Mouse (Mus musculus): Measurements from ENCODE around the gene Neu3. TPM values are rescaled to one million over a fixed set of nuclear protein-coding genes. Genes with fewer than 3 reads are reported as not detected.

Neu3 gene
- total and polyA plus RNA-seq, 3 experiments: 6.6 to 9.0 (median 7.2) TPM

- Histone ChIP-seq H3K27me3 (ENCODE audit: insufficient read depth, low read length) (0 out of 2 replicates have a peak, but pooled peaks cover 3% of the 10 kb centered on the region), H3K36me3 (replicated peaks) (no peaks in the 10 kb centered on the region), H3K4me1 (ENCODE audit: insufficient read depth, low read depth, low read length) (peaks cover 5% of the 10 kb centered on the region; the same call in 1 of the 2 replicates), H3K9me3 (replicated peaks) (no peaks in the 10 kb centered on the region), H3K4me3 (ENCODE audit: low read depth, low read length) (no peak overlapping the region)
- TF ChIP-seq GATA2 (IDR thresholded peaks at IDR 0.05; ENCODE audit: borderline replicate concordance, low read depth, low read length) (no peak), POLR2AphosphoS5 (IDR thresholded peaks at IDR 0.05; ENCODE audit: insufficient replicate concordance, low read depth, low read length) (no peak), TAL1 (conservative IDR thresholded peaks at IDR 0.05; ENCODE audit: low read depth, low read length) (no peak), CTCF (IDR thresholded peaks at IDR 0.05; ENCODE audit: low read depth, low read length) (no peak), GATA1 (IDR thresholded peaks at IDR 0.05; ENCODE audit: borderline replicate concordance, low read length) (no peak)
- ATAC-seq (ENCODE audit: extremely low read depth, insufficient number of reproducible peaks, low FRiP score, poor library complexity, severe bottlenecking) (no peak), DNase-seq (ENCODE audit: low spot score) (no peak)
Measured at GRCm38 (mm10) chr7:99781916-99782315, 46.3 kb downstream of the Neu3 start.

GRCm38 (mm10) chr7:99781385-99781784 is 46.8 kb downstream of the Neu3 start:
- H3K4me1 ChIP-seq (ENCODE audit: insufficient read depth, low read depth, low read length): peaks cover 5% of the 10 kb centered on the region; the same call in 1 of the 2 replicates
- ATAC-seq (ENCODE audit: extremely low read depth, insufficient number of reproducible peaks, low FRiP score, poor library complexity, severe bottlenecking): no peak

GRCm38 (mm10) chr7:99763207-99763606 is 65.0 kb downstream of the Neu3 start, which contains the start of gene Olfr521:
Olfr521 (plus strand) TSS chr7:99763507.
- Histone ChIP-seq H3K4me1 (ENCODE audit: insufficient read depth, low read depth, low read length) (no peaks in the 10 kb centered on the region), H3K4me3 (ENCODE audit: low read depth, low read length) (no peak within 1 kb of the TSS), H3K9me3 (replicated peaks) (peaks cover 12% of the 10 kb centered on the region), H3K36me3 (replicated peaks) (no peaks in the 10 kb centered on the region), H3K27me3 (ENCODE audit: insufficient read depth, low read length) (peaks cover 12% of the 10 kb centered on the region)
- ATAC-seq (ENCODE audit: extremely low read depth, insufficient number of reproducible peaks, low FRiP score, poor library complexity, severe bottlenecking): no peak
- TF ChIP-seq GATA2 (IDR thresholded peaks at IDR 0.05; ENCODE audit: borderline replicate concordance, low read depth, low read length): no peak
- TF ChIP-seq CTCF (IDR thresholded peaks at IDR 0.05; ENCODE audit: low read depth, low read length): no peak
- no peak for TF ChIP-seq POLR2AphosphoS5 (IDR thresholded peaks at IDR 0.05; ENCODE audit: insufficient replicate concordance, low read depth, low read length)
- no peak for TF ChIP-seq TAL1 (conservative IDR thresholded peaks at IDR 0.05; ENCODE audit: low read depth, low read length)
- no peak for TF ChIP-seq GATA1 (IDR thresholded peaks at IDR 0.05; ENCODE audit: borderline replicate concordance, low read length)
- no peak for DNase-seq (ENCODE audit: low spot score)

More at GRCm38 (mm10) chr7:99781385-99781784, 46.8 kb downstream of the Neu3 start:
- H3K36me3 ChIP-seq (replicated peaks): no peaks in the 10 kb centered on the region
- no peak for TF ChIP-seq CTCF (IDR thresholded peaks at IDR 0.05; ENCODE audit: low read depth, low read length)
- no peak for TF ChIP-seq POLR2AphosphoS5 (IDR thresholded peaks at IDR 0.05; ENCODE audit: insufficient replicate concordance, low read depth, low read length)
- no peak for TF ChIP-seq GATA2 (IDR thresholded peaks at IDR 0.05; ENCODE audit: borderline replicate concordance, low read depth, low read length)
- no peak for TF ChIP-seq GATA1 (IDR thresholded peaks at IDR 0.05; ENCODE audit: borderline replicate concordance, low read length)
- no peak for TF ChIP-seq TAL1 (conservative IDR thresholded peaks at IDR 0.05; ENCODE audit: low read depth, low read length)
- no peak overlapping the region for H3K4me3 ChIP-seq (ENCODE audit: low read depth, low read length)
- no peaks in the 10 kb centered on the region for H3K9me3 ChIP-seq (replicated peaks)
- 0 out of 2 replicates have a peak, but pooled peaks cover 3% of the 10 kb centered on the region for H3K27me3 ChIP-seq (ENCODE audit: insufficient read depth, low read length)
- DNase-seq (ENCODE audit: low spot score): no peak

Other genes with a start within 250 kb of the Neu3 start
- gene Tpbgl, start 201.3 kb downstream of the Neu3 start, total RNA-seq (2014; fragmentation: Nextera tagmentation): not detected in 2 replicates
- 0.05 and 0.17 TPM in 2 replicates for gene Tpbgl, start 201.3 kb downstream of the Neu3 start, total RNA-seq (2017)
- gene Tpbgl, start 201.3 kb downstream of the Neu3 start, polyA plus RNA-seq (2012): not detected in 2 replicates
- 0.53 and 1.3 TPM in 2 replicates for gene Slco2b1, start 117.1 kb downstream of the Neu3 start, total RNA-seq (2014; fragmentation: Nextera tagmentation)
- 0.81 and 1.4 TPM in 2 replicates for gene Slco2b1, start 117.1 kb downstream of the Neu3 start, total RNA-seq (2017)
- 0.02 and 0.19 TPM in 2 replicates for gene Slco2b1, start 117.1 kb downstream of the Neu3 start, polyA plus RNA-seq (2012)
- not detected in 2 replicates for gene Olfr520, start 98.1 kb downstream of the Neu3 start, total RNA-seq (2014; fragmentation: Nextera tagmentation)
- gene Olfr520, start 98.1 kb downstream of the Neu3 start, total RNA-seq (2017): 0.11 TPM in 1 of 2 replicates, not detected in the other
- not detected in 2 replicates for gene Olfr520, start 98.1 kb downstream of the Neu3 start, polyA plus RNA-seq (2012)
- not detected in 2 replicates for gene Olfr521, start 64.9 kb downstream of the Neu3 start, total RNA-seq (2014; fragmentation: Nextera tagmentation)
- 0.05 TPM in 1 of 2 replicates, not detected in the other for gene Olfr521, start 64.9 kb downstream of the Neu3 start, total RNA-seq (2017)
- not detected in 2 replicates for gene Olfr521, start 64.9 kb downstream of the Neu3 start, polyA plus RNA-seq (2012)
- gene Xrra1, start 30.7 kb upstream of the Neu3 start, total RNA-seq (2014; fragmentation: Nextera tagmentation): not detected in 2 replicates
- 0.29 and 0.33 TPM in 2 replicates for gene Xrra1, start 30.7 kb upstream of the Neu3 start, total RNA-seq (2017)
- gene Xrra1, start 30.7 kb upstream of the Neu3 start, polyA plus RNA-seq (2012): 0.17 and 0.18 TPM in 2 replicates
- 258 and 259 TPM in 2 replicates for gene Spcs2, start 35.0 kb upstream of the Neu3 start, total RNA-seq (2014; fragmentation: Nextera tagmentation)
- gene Spcs2, start 35.0 kb upstream of the Neu3 start, total RNA-seq (2017): 134 and 148 TPM in 2 replicates
- 77.2 and 85.1 TPM in 2 replicates for gene Spcs2, start 35.0 kb upstream of the Neu3 start, polyA plus RNA-seq (2012)
- 30.4 TPM in 2 replicates for gene Rnf169, start 152.0 kb upstream of the Neu3 start, total RNA-seq (2014; fragmentation: Nextera tagmentation)
- 13.5 and 13.8 TPM in 2 replicates for gene Rnf169, start 152.0 kb upstream of the Neu3 start, total RNA-seq (2017)
- gene Rnf169, start 152.0 kb upstream of the Neu3 start, polyA plus RNA-seq (2012): 4.1 and 4.8 TPM in 2 replicates
- gene Chrdl2, start 177.8 kb upstream of the Neu3 start, total RNA-seq (2014; fragmentation: Nextera tagmentation): not detected in 2 replicates
- gene Chrdl2, start 177.8 kb upstream of the Neu3 start, total RNA-seq (2017): 0.05 TPM in 1 of 2 replicates, not detected in the other
- not detected in 2 replicates for gene Chrdl2, start 177.8 kb upstream of the Neu3 start, polyA plus RNA-seq (2012)

Data from G1E (cell line).